Mouse (Mus musculus): ENCODE measurements around the gene Cdh3. TPM values are rescaled to one million over a fixed set of nuclear protein-coding genes. Genes with fewer than 3 reads are reported as not detected.

Gene Cdh3
- polyA plus RNA-seq, 1 experiment: 5.0 TPM

GRCm38 (mm10) chr8:106554011-106554410 lies 43.3 kb downstream of the Cdh3 start:
- 99% methylated on average over 5 of the region's 5 CpGs for WGBS
- H3K4me1 ChIP-seq (ENCODE audit: control insufficient read depth, insufficient read depth, low read length): no peaks in the 10 kb centered on the region
- H3K36me3 ChIP-seq (ENCODE audit: control insufficient read depth, insufficient read depth, low read length): no peaks in the 10 kb centered on the region
- no peak for DNase-seq
- no peak overlapping the region for H3K4me3 ChIP-seq (ENCODE audit: insufficient read depth, low read depth, low read length)
- TF ChIP-seq CTCF (conservative IDR thresholded peaks at IDR 0.05; ENCODE audit: insufficient read depth, insufficient read length, low read depth, low read length) (no peak), POLR2A (IDR thresholded peaks at IDR 0.05; ENCODE audit: low read depth, low read length) (no peak)
- no peaks in the 10 kb centered on the region for H3K27me3 ChIP-seq (replicated peaks; ENCODE audit: control insufficient read depth, insufficient read depth, low read length)
- H3K27ac ChIP-seq (ENCODE audit: insufficient read depth, low read depth, low read length): no peak overlapping the region

- no peak for TF ChIP-seq CTCF (conservative IDR thresholded peaks at IDR 0.05; ENCODE audit: insufficient read depth, insufficient read length, low read depth, low read length)
- no peak for TF ChIP-seq POLR2A (IDR thresholded peaks at IDR 0.05; ENCODE audit: low read depth, low read length)
- Histone ChIP-seq H3K4me3 (ENCODE audit: insufficient read depth, low read depth, low read length) (no peak overlapping the region), H3K4me1 (ENCODE audit: control insufficient read depth, insufficient read depth, low read length) (no peaks in the 10 kb centered on the region; the same call in 1 of the 2 replicates), H3K27ac (ENCODE audit: insufficient read depth, low read depth, low read length) (no peak overlapping the region), H3K36me3 (ENCODE audit: control insufficient read depth, insufficient read depth, low read length) (no peaks in the 10 kb centered on the region), H3K27me3 (replicated peaks; ENCODE audit: control insufficient read depth, insufficient read depth, low read length) (no peaks in the 10 kb centered on the region)
- 45% methylated on average over 7 of the region's 7 CpGs for WGBS
- no peak for DNase-seq
These were observed 45.5 kb downstream of the Cdh3 start for GRCm38 (mm10) chr8:106556068-106556645.

GRCm38 (mm10) chr8:106559844-106560243 lies 49.2 kb downstream of the Cdh3 start:
- H3K4me3 ChIP-seq (ENCODE audit: insufficient read depth, low read depth, low read length): no peak overlapping the region
- H3K27ac ChIP-seq (ENCODE audit: insufficient read depth, low read depth, low read length): no peak overlapping the region
- no peak for TF ChIP-seq POLR2A (IDR thresholded peaks at IDR 0.05; ENCODE audit: low read depth, low read length)
- no peak for TF ChIP-seq CTCF (conservative IDR thresholded peaks at IDR 0.05; ENCODE audit: insufficient read depth, insufficient read length, low read depth, low read length)
- H3K4me1 ChIP-seq (ENCODE audit: control insufficient read depth, insufficient read depth, low read length): no peaks in the 10 kb centered on the region; the same call in 1 of the 2 replicates
- no peaks in the 10 kb centered on the region for H3K36me3 ChIP-seq (ENCODE audit: control insufficient read depth, insufficient read depth, low read length)
- 66% methylated on average over 9 of the region's 9 CpGs for WGBS
- DNase-seq: no peak
- H3K27me3 ChIP-seq (replicated peaks; ENCODE audit: control insufficient read depth, insufficient read depth, low read length): no peaks in the 10 kb centered on the region

GRCm38 (mm10) chr8:106561097-106561865 lies 50.6 kb downstream of the Cdh3 start:
- Histone ChIP-seq H3K4me3 (ENCODE audit: insufficient read depth, low read depth, low read length) (no peak overlapping the region), H3K27me3 (replicated peaks; ENCODE audit: control insufficient read depth, insufficient read depth, low read length) (no peaks in the 10 kb centered on the region), H3K27ac (ENCODE audit: insufficient read depth, low read depth, low read length) (no peak overlapping the region), H3K36me3 (ENCODE audit: control insufficient read depth, insufficient read depth, low read length) (no peaks in the 10 kb centered on the region), H3K4me1 (ENCODE audit: control insufficient read depth, insufficient read depth, low read length) (no peaks in the 10 kb centered on the region; the same call in 1 of the 2 replicates)
- WGBS: 17% methylated on average over 21 of the region's 21 CpGs
- DNase-seq: peak; percentile 88
- no peak for TF ChIP-seq POLR2A (IDR thresholded peaks at IDR 0.05; ENCODE audit: low read depth, low read length)
- TF ChIP-seq CTCF (conservative IDR thresholded peaks at IDR 0.05; ENCODE audit: insufficient read depth, insufficient read length, low read depth, low read length): peak; percentile 96

- Histone ChIP-seq H3K27ac (ENCODE audit: insufficient read depth, low read depth, low read length) (no peak overlapping the region), H3K4me1 (ENCODE audit: control insufficient read depth, insufficient read depth, low read length) (no peaks in the 10 kb centered on the region; the same call in 1 of the 2 replicates), H3K36me3 (ENCODE audit: control insufficient read depth, insufficient read depth, low read length) (no peaks in the 10 kb centered on the region), H3K4me3 (ENCODE audit: insufficient read depth, low read depth, low read length) (no peak overlapping the region), H3K27me3 (replicated peaks; ENCODE audit: control insufficient read depth, insufficient read depth, low read length) (no peaks in the 10 kb centered on the region)
- WGBS: 83% methylated on average over 3 of the region's 3 CpGs
- DNase-seq: peak; percentile 64
- TF ChIP-seq CTCF (conservative IDR thresholded peaks at IDR 0.05; ENCODE audit: insufficient read depth, insufficient read length, low read depth, low read length) (no peak), POLR2A (IDR thresholded peaks at IDR 0.05; ENCODE audit: low read depth, low read length) (no peak)
These were observed 53.0 kb downstream of the Cdh3 start for GRCm38 (mm10) chr8:106563691-106564182.

- no peak overlapping the region for H3K4me3 ChIP-seq (ENCODE audit: insufficient read depth, low read depth, low read length)
- H3K27me3 ChIP-seq (replicated peaks; ENCODE audit: control insufficient read depth, insufficient read depth, low read length): no peaks in the 10 kb centered on the region
- no peak for DNase-seq
- H3K27ac ChIP-seq (ENCODE audit: insufficient read depth, low read depth, low read length): no peak overlapping the region
- TF ChIP-seq CTCF (conservative IDR thresholded peaks at IDR 0.05; ENCODE audit: insufficient read depth, insufficient read length, low read depth, low read length) (no peak), POLR2A (IDR thresholded peaks at IDR 0.05; ENCODE audit: low read depth, low read length) (no peak)
- 91% methylated on average over 7 of the region's 7 CpGs for WGBS
- no peaks in the 10 kb centered on the region for H3K36me3 ChIP-seq (ENCODE audit: control insufficient read depth, insufficient read depth, low read length)
- H3K4me1 ChIP-seq (ENCODE audit: control insufficient read depth, insufficient read depth, low read length): peaks cover 18% of the 10 kb centered on the region; the same call in 1 of the 2 replicates
These were observed 58.3 kb downstream of the Cdh3 start for GRCm38 (mm10) chr8:106569006-106569405.

GRCm38 (mm10) chr8:106570386-106570785 lies 59.7 kb downstream of the Cdh3 start:
- H3K4me1 ChIP-seq (ENCODE audit: control insufficient read depth, insufficient read depth, low read length): peaks cover 18% of the 10 kb centered on the region; the same call in 1 of the 2 replicates
- no peak for TF ChIP-seq CTCF (conservative IDR thresholded peaks at IDR 0.05; ENCODE audit: insufficient read depth, insufficient read length, low read depth, low read length)
- no peak for TF ChIP-seq POLR2A (IDR thresholded peaks at IDR 0.05; ENCODE audit: low read depth, low read length)
- 36% methylated on average over 4 of the region's 4 CpGs for WGBS
- H3K27me3 ChIP-seq (replicated peaks; ENCODE audit: control insufficient read depth, insufficient read depth, low read length): no peaks in the 10 kb centered on the region
- peak; percentile 89 for DNase-seq
- H3K27ac ChIP-seq (ENCODE audit: insufficient read depth, low read depth, low read length): peak overlapping the region; percentile 84
- H3K36me3 ChIP-seq (ENCODE audit: control insufficient read depth, insufficient read depth, low read length): no peaks in the 10 kb centered on the region
- H3K4me3 ChIP-seq (ENCODE audit: insufficient read depth, low read depth, low read length): no peak overlapping the region

Measured in kidney, adult 2 months (tissue).